Mouse (Mus musculus): ENCODE measurements around the gene Xpa. TPM values are rescaled to one million over a fixed set of nuclear protein-coding genes. Genes with fewer than 3 reads are reported as not detected.

Xpa gene
- polyA plus RNA-seq, 1 experiment from 2014 or later: 18.4 TPM

DNA sequence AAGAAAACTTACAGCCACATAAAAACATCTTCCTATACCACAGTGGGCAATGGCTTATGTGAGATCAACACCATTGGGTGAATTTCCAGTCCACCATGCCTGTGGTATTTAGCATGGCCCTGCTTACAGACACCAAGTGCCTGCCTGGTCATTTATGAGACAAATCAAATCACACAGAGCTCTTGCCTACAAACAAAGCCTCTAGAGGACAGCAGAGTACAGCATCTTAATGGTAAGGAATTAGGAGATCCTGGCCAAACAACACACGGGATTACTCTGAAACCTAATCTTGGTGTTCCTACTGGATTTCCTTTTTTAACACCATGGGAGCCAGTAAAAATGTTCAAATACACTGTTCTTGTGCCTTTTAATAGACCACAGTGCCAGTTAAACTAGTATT lies 80.8 kb downstream of the Xpa start:
- H3K4me1 ChIP-seq (replicated peaks): no peaks in the 10 kb centered on the region
- no peak overlapping the region for H3K27ac ChIP-seq
- no peak overlapping the region for H3K4me3 ChIP-seq (replicated peaks)
- H3K27me3 ChIP-seq (replicated peaks): no peaks in the 10 kb centered on the region
- no peaks in the 10 kb centered on the region for H3K9me3 ChIP-seq
- H3K4me2 ChIP-seq (replicated peaks): no peak overlapping the region
- H3K9ac ChIP-seq: no peak overlapping the region
- no peak for ATAC-seq
- peaks cover 51% of the 10 kb centered on the region for H3K36me3 ChIP-seq
- 76% methylated on average over 1 of the region's 1 CpGs for WGBS

DNA sequence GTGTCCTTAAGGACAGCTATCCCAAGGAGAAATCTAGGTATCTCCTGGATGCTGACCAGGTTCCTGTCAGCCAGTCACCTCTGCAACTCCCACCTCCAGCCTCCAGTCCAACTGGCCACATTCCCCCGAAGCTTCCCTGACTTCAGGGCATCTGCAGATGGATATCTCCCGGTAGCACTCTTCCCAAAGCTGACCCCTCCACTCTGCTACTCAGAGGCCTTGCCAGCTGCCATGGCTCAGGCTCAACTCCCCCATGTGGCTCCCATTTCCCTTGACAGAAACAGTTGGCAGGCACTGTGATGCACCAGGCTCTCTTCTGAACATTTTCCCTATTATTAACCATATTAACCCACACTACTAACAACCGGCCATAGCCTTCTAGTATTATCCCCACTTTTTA lies 84.8 kb downstream of the Xpa start:
- no peak for ATAC-seq
- Histone ChIP-seq H3K4me3 (replicated peaks) (no peak overlapping the region), H3K36me3 (peaks cover 20% of the 10 kb centered on the region), H3K4me2 (replicated peaks) (no peak overlapping the region), H3K9ac (no peak overlapping the region), H3K9me3 (no peaks in the 10 kb centered on the region), H3K4me1 (replicated peaks) (no peaks in the 10 kb centered on the region), H3K27ac (no peak overlapping the region), H3K27me3 (replicated peaks) (no peaks in the 10 kb centered on the region)
- WGBS: 60% methylated on average over 3 of the region's 3 CpGs

DNA sequence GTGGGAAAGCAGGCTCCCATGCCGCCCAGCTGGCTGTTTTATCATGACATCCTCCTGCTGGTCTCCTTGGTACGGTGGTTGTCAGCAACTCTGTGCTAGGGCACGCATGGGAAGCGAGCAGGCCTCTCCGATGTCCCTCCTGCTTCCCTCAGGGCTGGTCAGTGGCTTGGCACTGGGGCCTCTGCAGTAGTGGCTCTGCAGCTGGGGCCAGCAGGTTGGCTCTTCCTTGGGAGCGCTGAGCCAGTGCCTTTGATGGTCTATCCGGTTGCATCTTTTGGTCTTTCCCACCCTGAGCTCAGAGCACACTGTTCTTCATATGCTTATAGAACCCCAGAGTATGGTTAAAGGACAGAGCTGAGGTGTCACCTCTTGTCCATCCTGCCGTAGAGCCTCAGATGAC lies 86.0 kb downstream of the Xpa start:
- 93% methylated on average over 8 of the region's 8 CpGs for WGBS
- H3K27ac ChIP-seq: no peak overlapping the region
- peaks cover 9% of the 10 kb centered on the region; the same call in 1 of the 2 replicates for H3K36me3 ChIP-seq
- H3K9me3 ChIP-seq: no peaks in the 10 kb centered on the region
- no peak for ATAC-seq
- H3K9ac ChIP-seq: no peak overlapping the region
- no peaks in the 10 kb centered on the region for H3K4me1 ChIP-seq (replicated peaks)
- no peak overlapping the region for H3K4me2 ChIP-seq (replicated peaks)
- H3K4me3 ChIP-seq (replicated peaks): no peak overlapping the region
- H3K27me3 ChIP-seq (replicated peaks): no peaks in the 10 kb centered on the region

Other genes with a start within 250 kb of the Xpa start
- 27.1 and 29.0 TPM in 2 replicates for gene Tdrd7, start 231.0 kb downstream of the Xpa start, polyA plus RNA-seq (2015; fragmentation: Nextera tagmentation; extraction: Ambion mirVana)
- gene Tmod1, start 157.4 kb downstream of the Xpa start, polyA plus RNA-seq (2015; fragmentation: Nextera tagmentation; extraction: Ambion mirVana): 3.2 and 3.3 TPM in 2 replicates
- gene Ncbp1, start 57.7 kb downstream of the Xpa start, polyA plus RNA-seq (2015; fragmentation: Nextera tagmentation; extraction: Ambion mirVana): 65.6 and 66.8 TPM in 2 replicates
- 29.3 and 30.9 TPM in 2 replicates for gene Tstd2, start 57.6 kb downstream of the Xpa start, polyA plus RNA-seq (2015; fragmentation: Nextera tagmentation; extraction: Ambion mirVana)
- gene Foxe1, start 147.3 kb upstream of the Xpa start, polyA plus RNA-seq (2015; fragmentation: Nextera tagmentation; extraction: Ambion mirVana): not detected in 2 replicates
- gene Trmo, start 193.1 kb upstream of the Xpa start, polyA plus RNA-seq (2015; fragmentation: Nextera tagmentation; extraction: Ambion mirVana): 11.2 and 11.5 TPM in 2 replicates
- gene Hemgn, start 217.2 kb upstream of the Xpa start, polyA plus RNA-seq (2015; fragmentation: Nextera tagmentation; extraction: Ambion mirVana): 4.8 and 6.4 TPM in 2 replicates